Comparison of ENCODE assay signal across 10 mouse cellular contexts in genomic region chr1:74950066-74950465, GRCm38 (mm10). TPM values are rescaled to one million over a fixed set of nuclear protein-coding genes. Genes with fewer than 3 reads are reported as not detected.
DNase-seq lines count a peak whose midpoint lies in the region; ATAC-seq and TF ChIP-seq lines count a peak whose summit lies in the region.
"Had no signal": no experiment of that assay in that cellular context is flagged by ENCODE, and none has a peak within 500 bp of the region (broad histone marks: within the 10 kb centered on the region; RNA-seq: fewer than 3 reads in every experiment).

No protein-coding gene starts in this region.

- no peak for TF ChIP-seq POLR2A in thymus, adult 2 months (IDR thresholded peaks at IDR 0.05; ENCODE audit: control insufficient read depth, extremely low read depth, insufficient read depth, low read length, poor library complexity)

- peaks cover 97% of the 10 kb centered on the region for H3K27me3 ChIP-seq in heart, embryonic 16.5 days (ENCODE audit: control insufficient read depth, insufficient read depth, low read length)
- peaks cover 99% of the 10 kb centered on the region for H3K27me3 ChIP-seq in embryonic facial prominence, embryonic 10.5 days (replicated peaks; ENCODE audit: low read depth, poor library complexity, severe bottlenecking)
- peaks cover 77% of the 10 kb centered on the region for H3K27me3 ChIP-seq in hindbrain, postnatal 0 days (ENCODE audit: insufficient read depth, low read length)
- peaks cover 98% of the 10 kb centered on the region for H3K27me3 ChIP-seq in midbrain, embryonic 13.5 days
- H3K27me3 ChIP-seq in thymus, adult 2 months (ENCODE audit: control insufficient read depth, insufficient read depth, low read length) = peaks cover 8% of the 10 kb centered on the region; the same call in 1 of the 2 replicates

- ATAC-seq in heart, embryonic 16.5 days (replicated peaks; ENCODE audit: extremely low read depth, insufficient read depth, low FRiP score) = no peak
- ATAC-seq in hindbrain, postnatal 0 days = no peak
- ATAC-seq in midbrain, embryonic 13.5 days = no peak
- ATAC-seq in inflammation-experienced regulatory T-cells, adult 6 months = no peak

- peak overlapping the region; percentile 62; the same call in 1 of the 2 replicates for H3K4me2 ChIP-seq in heart, embryonic 16.5 days (ENCODE audit: low read depth, low read length)
- H3K4me2 ChIP-seq in hindbrain, postnatal 0 days (ENCODE audit: low read depth, low read length) = peak overlapping the region; percentile 57; the same call in 1 of the 2 replicates
- H3K4me2 ChIP-seq in midbrain, embryonic 13.5 days (replicated peaks) = peak overlapping the region; percentile 59

- intact Hi-C loops in gastrocnemius, postnatal 14 days (cut with DNase I; ENCODE audit: low total_unique reads) = no loop called here

- DNase-seq in heart, adult 9 months (ENCODE audit: low spot score in 2 of 2) = no peak
- peak; percentile 30 for DNase-seq in embryonic facial prominence, embryonic 10.5 days (ENCODE audit: low spot score)
- DNase-seq in hindbrain, postnatal 0 days (ENCODE audit: low spot score) = no peak
- DNase-seq in gastrocnemius, postnatal 14 days = no peak
- DNase-seq in thymus, adult 2 months = no peak

- no peak overlapping the region for H3K9ac ChIP-seq in heart, embryonic 16.5 days (ENCODE audit: low read length)
- no peak overlapping the region for H3K9ac ChIP-seq in hindbrain, postnatal 0 days (replicated peaks; ENCODE audit: low read length)
- no peak overlapping the region for H3K9ac ChIP-seq in midbrain, embryonic 13.5 days (replicated peaks)

- 1% methylated on average over 16 of the region's 16 CpGs for WGBS in heart, embryonic 16.5 days
- WGBS in embryonic facial prominence, embryonic 10.5 days = 1% methylated on average over 16 of the region's 16 CpGs
- 2% methylated on average over 16 of the region's 16 CpGs for WGBS in hindbrain, postnatal 0 days
- WGBS in midbrain, embryonic 13.5 days = 5% methylated on average over 16 of the region's 16 CpGs
- 3% methylated on average over 16 of the region's 16 CpGs for WGBS in thymus, adult 2 months

- H3K4me1 ChIP-seq in heart, embryonic 16.5 days (ENCODE audit: control insufficient read depth, insufficient read depth, low read length) = peaks cover 26% of the 10 kb centered on the region
- H3K4me1 ChIP-seq in embryonic facial prominence, embryonic 10.5 days = peaks cover 39% of the 10 kb centered on the region
- H3K4me1 ChIP-seq in hindbrain, postnatal 0 days (ENCODE audit: insufficient read depth, low read length) = peaks cover 12% of the 10 kb centered on the region
- H3K4me1 ChIP-seq in midbrain, embryonic 13.5 days (replicated peaks) = peaks cover 42% of the 10 kb centered on the region
- no peaks in the 10 kb centered on the region for H3K4me1 ChIP-seq in thymus, adult 2 months (replicated peaks; ENCODE audit: control insufficient read depth, insufficient read depth, low read length)

- no peak for TF ChIP-seq CTCF in hindbrain, postnatal 0 days (IDR thresholded peaks at IDR 0.05; ENCODE audit: low read depth)
- TF ChIP-seq CTCF in thymus, adult 2 months (IDR thresholded peaks at IDR 0.05; ENCODE audit: borderline replicate concordance, control insufficient read depth, extremely low read depth, insufficient read depth, low read length, poor library complexity) = no peak

- no peaks in the 10 kb centered on the region for H3K9me3 ChIP-seq in heart, embryonic 16.5 days (replicated peaks; ENCODE audit: control insufficient read depth, low read length)
- no peaks in the 10 kb centered on the region for H3K9me3 ChIP-seq in embryonic facial prominence, embryonic 10.5 days
- no peaks in the 10 kb centered on the region for H3K9me3 ChIP-seq in hindbrain, postnatal 0 days (ENCODE audit: low read length)
- no peaks in the 10 kb centered on the region for H3K9me3 ChIP-seq in midbrain, embryonic 13.5 days

- H3K27ac ChIP-seq in heart, embryonic 16.5 days (ENCODE audit: low read length) = no peak overlapping the region
- no peak overlapping the region for H3K27ac ChIP-seq in embryonic facial prominence, embryonic 10.5 days (replicated peaks)
- H3K27ac ChIP-seq in hindbrain, postnatal 0 days = no peak overlapping the region
- H3K27ac ChIP-seq in midbrain, embryonic 13.5 days = no peak overlapping the region
- no peak overlapping the region for H3K27ac ChIP-seq in thymus, adult 2 months (ENCODE audit: control insufficient read depth, insufficient read depth, low read length)

- peak overlapping the region; percentile 45 for H3K4me3 ChIP-seq in heart, embryonic 16.5 days (ENCODE audit: low read length)
- H3K4me3 ChIP-seq in embryonic facial prominence, embryonic 10.5 days = 0 out of 2 replicates have a peak overlapping the region, but pooled peaks have one; percentile 52
- H3K4me3 ChIP-seq in hindbrain, postnatal 0 days (ENCODE audit: low read length) = peak overlapping the region; percentile 33
- H3K4me3 ChIP-seq in midbrain, embryonic 13.5 days (replicated peaks) = peak overlapping the region; percentile 39; the same call in 1 of the 2 replicates
- no peak overlapping the region for H3K4me3 ChIP-seq in thymus, adult 2 months (ENCODE audit: control insufficient read depth, insufficient read depth, low read length)
- H3K4me3 ChIP-seq: myocyte had no signal

- no peaks in the 10 kb centered on the region for H3K36me3 ChIP-seq in heart, embryonic 16.5 days (ENCODE audit: control insufficient read depth, insufficient read depth)
- no peaks in the 10 kb centered on the region for H3K36me3 ChIP-seq in embryonic facial prominence, embryonic 10.5 days (replicated peaks)
- no peaks in the 10 kb centered on the region for H3K36me3 ChIP-seq in hindbrain, postnatal 0 days (ENCODE audit: insufficient read depth, low read length)
- no peaks in the 10 kb centered on the region for H3K36me3 ChIP-seq in midbrain, embryonic 13.5 days
- no peaks in the 10 kb centered on the region for H3K36me3 ChIP-seq in thymus, adult 2 months (ENCODE audit: control insufficient read depth, insufficient read depth, low read length)

RNA-seq across cellular contexts. Expression of gene Ihh, which starts 1.4 kb away (rescaled TPM):
- 0.14 and 0.17 TPM in 2 replicates for polyA plus RNA-seq in heart, embryonic 16.5 days (2015; fragmentation: Nextera tagmentation; extraction: Ambion mirVana)
- polyA plus RNA-seq in embryonic facial prominence, embryonic 10.5 days (2016; fragmentation: Nextera tagmentation; extraction: Ambion mirVana) = 0.11 TPM in 1 of 2 replicates, not detected in the other
- 0.18 and 0.31 TPM in 2 replicates for total RNA-seq in hindbrain, postnatal 0 days (2014; rRNA removed)
- polyA plus RNA-seq in hindbrain, postnatal 0 days (2015; fragmentation: Nextera tagmentation; extraction: Ambion mirVana) = 0.11 and 0.25 TPM in 2 replicates
- polyA plus RNA-seq in midbrain, embryonic 13.5 days (2015; fragmentation: Nextera tagmentation; extraction: Ambion mirVana) = 0.13 and 0.26 TPM in 2 replicates
- polyA plus RNA-seq in inflammation-experienced regulatory T-cells, adult 6 months (2017; shearing (Covaris generic)) = not detected
- under 1 TPM; 0.10 to 0.20 TPM for total RNA-seq in gastrocnemius, postnatal 14 days (2021)
- polyA plus RNA-seq in thymus, adult 2 months (2012; rRNA removed) = 0.75 and 0.94 TPM in 2 replicates

RNA-seq across cellular contexts. Expression of gene Cfap65, which starts 14.7 kb away (rescaled TPM):
- 0.18 and 0.36 TPM in 2 replicates for polyA plus RNA-seq in heart, embryonic 16.5 days (2015; fragmentation: Nextera tagmentation; extraction: Ambion mirVana)
- 0.08 TPM in 1 of 2 replicates, not detected in the other for polyA plus RNA-seq in embryonic facial prominence, embryonic 10.5 days (2016; fragmentation: Nextera tagmentation; extraction: Ambion mirVana)
- total RNA-seq in hindbrain, postnatal 0 days (2014; rRNA removed) = 2.7 and 4.7 TPM in 2 replicates
- polyA plus RNA-seq in hindbrain, postnatal 0 days (2015; fragmentation: Nextera tagmentation; extraction: Ambion mirVana) = 1.1 and 1.3 TPM in 2 replicates
- 0.24 and 0.42 TPM in 2 replicates for polyA plus RNA-seq in midbrain, embryonic 13.5 days (2015; fragmentation: Nextera tagmentation; extraction: Ambion mirVana)
- not detected for polyA plus RNA-seq in inflammation-experienced regulatory T-cells, adult 6 months (2017; shearing (Covaris generic))
- total RNA-seq in gastrocnemius, postnatal 14 days (2021) = not detected
- 0.48 and 0.69 TPM in 2 replicates for polyA plus RNA-seq in thymus, adult 2 months (2012; rRNA removed)
- total RNA-seq: MEL had no signal
- polyA plus RNA-seq: myocyte had no signal

RNA-seq across cellular contexts. Expression of gene Cryba2, which starts 57.1 kb away (rescaled TPM):
- polyA plus RNA-seq in heart, embryonic 16.5 days (2015; fragmentation: Nextera tagmentation; extraction: Ambion mirVana) = not detected in 2 replicates
- polyA plus RNA-seq in embryonic facial prominence, embryonic 10.5 days (2016; fragmentation: Nextera tagmentation; extraction: Ambion mirVana) = not detected in 2 replicates
- 2.0 TPM in 1 of 2 replicates, not detected in the other for total RNA-seq in hindbrain, postnatal 0 days (2014; rRNA removed)
- 1.6 and 1.7 TPM in 2 replicates for polyA plus RNA-seq in hindbrain, postnatal 0 days (2015; fragmentation: Nextera tagmentation; extraction: Ambion mirVana)
- polyA plus RNA-seq in midbrain, embryonic 13.5 days (2015; fragmentation: Nextera tagmentation; extraction: Ambion mirVana) = 0.64 and 1.9 TPM in 2 replicates
- not detected for polyA plus RNA-seq in inflammation-experienced regulatory T-cells, adult 6 months (2017; shearing (Covaris generic))
- not detected for total RNA-seq in gastrocnemius, postnatal 14 days (2021)
- 1.0 and 1.5 TPM in 2 replicates for polyA plus RNA-seq in thymus, adult 2 months (2012; rRNA removed)
- total RNA-seq: MEL had no signal
- polyA plus RNA-seq: myocyte had no signal
